Mouse (Mus musculus) kidney, adult 8-10 months (tissue): ENCODE results near the gene Ankrd33b.

ENCODE experiments used
- DNase-seq, 2 experiments: peaks; one replicate each; pipeline ENCODE4 v3.0.0; 2022

Ankrd33b gene

GRCm38 (mm10) chr15:31299258-31299917, 68.1 kb downstream of the Ankrd33b start:
- DNase-seq: no peak

GRCm38 (mm10) chr15:31297777-31298137, 69.8 kb downstream of the Ankrd33b start:
- DNase-seq: no peak

GRCm38 (mm10) chr15:31296882-31297776, 70.4 kb downstream of the Ankrd33b start:
- no peak for DNase-seq

- no peak for DNase-seq
These were observed 73.2 kb downstream of the Ankrd33b start for GRCm38 (mm10) chr15:31294311-31294710.

GRCm38 (mm10) chr15:31292627-31293026, 74.9 kb downstream of the Ankrd33b start:
- no peak for DNase-seq

- no peak for DNase-seq
These were observed 81.8 kb downstream of the Ankrd33b start for GRCm38 (mm10) chr15:31285695-31286094.

- no peak for DNase-seq
These were observed 82.4 kb downstream of the Ankrd33b start for GRCm38 (mm10) chr15:31284922-31285631.

- no peak for DNase-seq
These were observed 83.4 kb downstream of the Ankrd33b start for GRCm38 (mm10) chr15:31284142-31284541.

GRCm38 (mm10) chr15:31282353-31282752, 85.2 kb downstream of the Ankrd33b start:
- DNase-seq: no peak

- DNase-seq: no peak
These were observed 85.7 kb downstream of the Ankrd33b start for GRCm38 (mm10) chr15:31281830-31282229.

- DNase-seq: no peak
These were observed 86.8 kb downstream of the Ankrd33b start for GRCm38 (mm10) chr15:31280683-31281082.

GRCm38 (mm10) chr15:31280059-31280458, 87.5 kb downstream of the Ankrd33b start:
- DNase-seq: no peak

GRCm38 (mm10) chr15:31279577-31280004, 87.9 kb downstream of the Ankrd33b start:
- no peak for DNase-seq

- peak; percentile 59 to 77 for DNase-seq
These were observed 88.4 kb downstream of the Ankrd33b start for GRCm38 (mm10) chr15:31279120-31279519.

GRCm38 (mm10) chr15:31278090-31278489, 89.4 kb downstream of the Ankrd33b start:
- DNase-seq: no peak

GRCm38 (mm10) chr15:31273509-31273908, 94.0 kb downstream of the Ankrd33b start:
- no peak for DNase-seq

GRCm38 (mm10) chr15:31272695-31273094, 94.8 kb downstream of the Ankrd33b start:
- no peak for DNase-seq

- no peak for DNase-seq
These were observed 98.0 kb downstream of the Ankrd33b start for GRCm38 (mm10) chr15:31269558-31269957.

- no peak for DNase-seq
These were observed 99.4 kb downstream of the Ankrd33b start for GRCm38 (mm10) chr15:31268148-31268547.

- DNase-seq: no peak
These were observed 101.7 kb downstream of the Ankrd33b start for GRCm38 (mm10) chr15:31265845-31266244.

- DNase-seq: no peak
These were observed 102.1 kb downstream of the Ankrd33b start for GRCm38 (mm10) chr15:31265404-31265803.

- peak; percentile 70 to 88 for DNase-seq
These were observed 102.7 kb downstream of the Ankrd33b start for GRCm38 (mm10) chr15:31264827-31265226.

GRCm38 (mm10) chr15:31262361-31262760, 105.2 kb downstream of the Ankrd33b start:
- peak in 1 of 2 experiments; percentile 46 for DNase-seq
